Mouse (Mus musculus) liver, embryonic 13.5 days (tissue): ENCODE measurements at regions not wholly inside any gene's neighbourhood (a gene's known extent, or its start where the extent isn't known, plus 50 kb on each side); places are given as distances from the start of the nearest gene placed in this dataset.

ENCODE experiments used
- ATAC-seq: fragments of 200-750 bp; cut with Nextera tagmentation; 2 replicates; pipeline ENCODE4 v1.8.0; 2017; ENCODE audit warnings: low read depth, mild to moderate bottlenecking, moderate number of reproducible peaks, moderate library complexity
- DNase-seq: peaks from one replicate; pipeline ENCODE4 v3.0.0; 2022
- H3K27ac ChIP-seq: fragments of 300-500 bp; sonication (generic); 2 replicates; pipeline ENCODE4 v1.5.1; 2015; ENCODE audit warnings: moderate library complexity, mild to moderate bottlenecking, inconsistent platforms
- H3K27me3 ChIP-seq: fragments of 300-500 bp; sonication (generic); 2 replicates; pipeline ENCODE4 v1.6.1; 2015; ENCODE audit warnings: mild to moderate bottlenecking, inconsistent platforms
- H3K36me3 ChIP-seq: fragments of 300-500 bp; sonication (generic); 2 replicates; pipeline ENCODE4 v1.6.1; 2015; ENCODE audit warnings: mild to moderate bottlenecking, inconsistent platforms
- H3K4me1 ChIP-seq: fragments of 300-500 bp; sonication (generic); replicated peaks from 2 replicates; pipeline ENCODE4 v1.6.1; 2015; ENCODE audit warnings: inconsistent platforms
- H3K4me2 ChIP-seq: fragments of 300-500 bp; sonication (generic); 2 replicates; pipeline ENCODE4 v1.6.1; 2015; ENCODE audit warnings: inconsistent platforms, mild to moderate bottlenecking, moderate library complexity
- H3K4me3 ChIP-seq: fragments of 300-500 bp; sonication (generic); replicated peaks from 2 replicates; pipeline ENCODE4 v1.5.1; 2015; ENCODE audit warnings: mild to moderate bottlenecking, inconsistent platforms
- H3K9ac ChIP-seq: fragments of 300-500 bp; sonication (generic); 2 replicates; pipeline ENCODE4 v1.6.1; 2015; ENCODE audit warnings: mild to moderate bottlenecking, inconsistent platforms
- H3K9me3 ChIP-seq: fragments of 300-500 bp; sonication (generic); replicated peaks from 2 replicates; pipeline ENCODE4 v1.6.1; 2016; ENCODE audit warnings: inconsistent platforms
- WGBS: fragments of 180-500 bp; shearing (Covaris S2); methylation state at CpG from one replicate; pipeline ENCODE4 v1.1.7; 2015; ENCODE audit not compliant: insufficient replicate concordance; 5-methylcytosine and 5-hydroxymethylcytosine counted together

DNA sequence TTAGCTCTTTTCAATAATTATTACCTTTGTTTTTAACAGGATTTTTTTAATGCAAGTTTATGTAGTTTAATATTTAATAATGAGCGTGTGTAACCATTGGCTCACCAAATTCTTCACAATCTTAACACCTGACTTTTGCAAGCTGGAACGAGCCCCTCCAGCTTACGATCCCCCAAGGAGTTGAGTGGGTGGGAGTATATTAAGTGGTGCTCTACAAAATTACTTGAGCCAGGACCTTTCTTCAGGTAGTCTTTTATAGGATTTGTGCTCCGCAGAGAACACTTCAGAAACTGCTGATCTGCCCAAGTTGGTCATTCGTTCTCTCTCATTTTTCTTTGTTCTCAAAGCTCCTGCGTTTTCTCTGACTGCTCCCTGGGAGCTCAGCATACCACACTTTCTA is 144.5 kb upstream of the Tab2 start:
- WGBS, result 80% methylated on average over 6 of the region's 6 CpGs
- no peak for ATAC-seq

GRCm38 (mm10) chr10:8095924-8096323 is 139.9 kb upstream of the Tab2 start:
- Histone ChIP-seq H3K27ac (peak overlapping the region; percentile 58), H3K9me3 (no peaks in the 10 kb centered on the region), H3K9ac (no peak overlapping the region), H3K36me3 (no peaks in the 10 kb centered on the region), H3K27me3 (no peaks in the 10 kb centered on the region), H3K4me1 (peaks cover 10% of the 10 kb centered on the region), H3K4me2 (no peak overlapping the region), H3K4me3 (no peak overlapping the region)
- WGBS, result 35% methylated on average over 2 of the region's 2 CpGs
- ATAC-seq (peak; percentile 81), DNase-seq (peak; percentile 3)

More for the DNA sequence above, 144.5 kb upstream of the Tab2 start:
- Histone ChIP-seq H3K27ac (no peak overlapping the region), H3K4me2 (no peak overlapping the region), H3K4me3 (no peak overlapping the region), H3K36me3 (no peaks in the 10 kb centered on the region), H3K9ac (no peak overlapping the region), H3K27me3 (no peaks in the 10 kb centered on the region), H3K9me3 (no peaks in the 10 kb centered on the region), H3K4me1 (no peaks in the 10 kb centered on the region; the same call in 1 of the 2 replicates)
- no peak for DNase-seq

GRCm38 (mm10) chr10:8095206-8095605 is 139.2 kb upstream of the Tab2 start:
- Histone ChIP-seq H3K4me2 (no peak overlapping the region), H3K4me1 (peaks cover 10% of the 10 kb centered on the region), H3K36me3 (no peaks in the 10 kb centered on the region), H3K4me3 (no peak overlapping the region), H3K27me3 (no peaks in the 10 kb centered on the region), H3K9ac (no peak overlapping the region), H3K9me3 (no peaks in the 10 kb centered on the region), H3K27ac (peak overlapping the region; percentile 58)
- WGBS, result 68% methylated on average over 3 of the region's 3 CpGs
- DNase-seq, result no peak
- ATAC-seq, result no peak

- WGBS, result 60% methylated on average over 8 of the region's 8 CpGs
- Histone ChIP-seq H3K36me3 (no peaks in the 10 kb centered on the region), H3K4me2 (no peak overlapping the region), H3K4me3 (no peak overlapping the region), H3K27ac (no peak overlapping the region), H3K4me1 (peaks cover 13% of the 10 kb centered on the region), H3K27me3 (no peaks in the 10 kb centered on the region), H3K9me3 (no peaks in the 10 kb centered on the region), H3K9ac (no peak overlapping the region)
- no peak for ATAC-seq
- DNase-seq, result no peak
Observed at GRCm38 (mm10) chr10:8091871-8092552, 136.0 kb upstream of the Tab2 start.

DNA sequence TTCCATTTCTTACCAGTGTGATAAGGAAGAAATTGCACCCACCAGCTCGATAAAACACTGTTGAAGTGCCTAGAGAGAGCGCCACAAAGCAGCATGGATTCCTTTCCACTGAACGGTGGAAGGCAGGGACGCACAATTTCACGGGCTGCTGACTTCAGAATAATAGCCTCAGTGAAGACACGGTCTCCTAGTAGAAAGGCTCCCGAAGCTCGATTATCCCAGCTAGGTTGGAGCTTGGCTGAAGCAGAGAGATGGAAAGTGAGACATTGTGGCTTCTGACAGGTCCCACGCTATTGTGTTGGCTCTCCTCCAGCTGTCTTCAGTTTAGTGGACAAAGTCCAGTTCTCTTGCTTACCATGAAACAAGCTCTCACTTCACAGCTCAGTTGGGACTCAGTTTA is 133.3 kb upstream of the Tab2 start:
- 66% methylated on average over 9 of the region's 9 CpGs for WGBS
- ATAC-seq (no peak), DNase-seq (no peak)
- Histone ChIP-seq H3K4me3 (no peak overlapping the region), H3K36me3 (no peaks in the 10 kb centered on the region), H3K27ac (no peak overlapping the region), H3K9ac (no peak overlapping the region), H3K4me2 (no peak overlapping the region), H3K9me3 (no peaks in the 10 kb centered on the region), H3K27me3 (no peaks in the 10 kb centered on the region), H3K4me1 (peaks cover 13% of the 10 kb centered on the region)

DNA sequence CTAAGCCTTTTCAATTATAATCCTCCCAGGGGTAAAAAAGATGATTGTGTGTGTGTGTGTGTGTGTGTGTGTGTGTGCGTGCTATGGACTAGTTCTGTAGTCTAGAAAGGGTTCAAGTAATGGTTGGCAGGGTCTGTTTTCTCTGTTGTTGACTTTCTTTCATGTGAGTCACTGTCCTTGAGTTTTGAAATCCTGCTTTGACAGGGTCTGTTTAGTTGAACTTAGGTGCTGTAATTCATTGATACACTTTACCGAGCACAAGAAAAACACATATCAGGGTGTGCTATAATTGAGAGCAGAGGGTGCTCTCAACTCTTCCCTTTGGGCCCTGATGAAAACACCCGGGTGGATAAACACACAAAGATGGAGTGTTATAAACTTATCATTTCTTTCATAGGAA is 132.7 kb upstream of the Tab2 start:
- no peak overlapping the region for H3K4me2 ChIP-seq
- no peaks in the 10 kb centered on the region for H3K27me3 ChIP-seq
- DNase-seq, result no peak
- WGBS, result 66% methylated on average over 3 of the region's 3 CpGs
- H3K4me3 ChIP-seq, result no peak overlapping the region
- no peak overlapping the region for H3K27ac ChIP-seq
- no peak overlapping the region for H3K9ac ChIP-seq
- peaks cover 13% of the 10 kb centered on the region for H3K4me1 ChIP-seq
- no peaks in the 10 kb centered on the region for H3K36me3 ChIP-seq
- no peak for ATAC-seq
- no peaks in the 10 kb centered on the region for H3K9me3 ChIP-seq

DNA sequence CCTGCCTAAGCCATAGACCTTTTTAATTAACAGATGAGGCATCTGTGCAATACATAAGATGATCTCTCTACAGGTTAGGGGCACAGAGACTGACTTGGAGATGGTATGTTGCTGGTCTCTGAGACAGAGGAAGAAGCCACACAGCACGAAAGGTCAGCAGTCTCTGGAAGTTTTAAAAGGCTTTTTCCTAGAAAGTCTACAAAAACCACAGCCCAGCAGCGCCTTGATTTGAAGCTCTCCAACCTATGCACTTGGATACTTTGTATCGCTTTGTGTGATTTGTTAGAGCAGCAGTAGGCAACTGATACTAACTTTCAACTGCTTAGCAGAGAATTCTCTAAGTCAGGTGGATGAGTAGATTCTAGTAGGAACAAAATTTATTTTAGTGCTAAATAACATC is 132.3 kb upstream of the Tab2 start:
- Histone ChIP-seq H3K4me1 (peaks cover 13% of the 10 kb centered on the region), H3K4me3 (no peak overlapping the region), H3K27me3 (no peaks in the 10 kb centered on the region), H3K9ac (no peak overlapping the region), H3K36me3 (no peaks in the 10 kb centered on the region), H3K27ac (no peak overlapping the region; the same call in 1 of the 2 replicates), H3K9me3 (no peaks in the 10 kb centered on the region), H3K4me2 (no peak overlapping the region)
- ATAC-seq (no peak), DNase-seq (no peak)
- 66% methylated on average over 3 of the region's 3 CpGs for WGBS

DNA sequence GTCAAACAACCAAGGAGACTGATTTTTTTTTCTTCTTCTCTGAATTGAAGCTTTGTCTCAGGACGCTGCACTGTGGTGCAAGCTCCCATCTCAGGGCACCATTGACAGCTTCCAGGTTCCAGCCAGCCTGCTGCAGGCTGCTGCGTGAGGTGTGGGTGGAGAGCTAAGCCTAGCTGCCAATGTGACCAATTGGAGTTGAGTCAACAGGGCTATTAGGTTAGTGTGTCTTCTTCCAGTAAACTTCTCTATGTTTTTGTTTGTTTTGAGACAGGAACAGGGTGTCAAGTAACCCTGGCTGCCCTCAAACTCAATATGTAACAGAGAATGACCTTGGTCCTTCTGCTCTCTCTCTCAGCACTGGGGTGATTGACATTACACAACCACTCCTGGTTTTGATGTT is 131.1 kb upstream of the Tab2 start:
- Histone ChIP-seq H3K27ac (no peak overlapping the region), H3K27me3 (no peaks in the 10 kb centered on the region), H3K4me2 (no peak overlapping the region), H3K9me3 (no peaks in the 10 kb centered on the region), H3K36me3 (no peaks in the 10 kb centered on the region), H3K4me3 (no peak overlapping the region), H3K4me1 (peaks cover 13% of the 10 kb centered on the region), H3K9ac (no peak overlapping the region)
- DNase-seq (no peak), ATAC-seq (peak; percentile 84)
- 50% methylated on average over 2 of the region's 2 CpGs for WGBS

DNA sequence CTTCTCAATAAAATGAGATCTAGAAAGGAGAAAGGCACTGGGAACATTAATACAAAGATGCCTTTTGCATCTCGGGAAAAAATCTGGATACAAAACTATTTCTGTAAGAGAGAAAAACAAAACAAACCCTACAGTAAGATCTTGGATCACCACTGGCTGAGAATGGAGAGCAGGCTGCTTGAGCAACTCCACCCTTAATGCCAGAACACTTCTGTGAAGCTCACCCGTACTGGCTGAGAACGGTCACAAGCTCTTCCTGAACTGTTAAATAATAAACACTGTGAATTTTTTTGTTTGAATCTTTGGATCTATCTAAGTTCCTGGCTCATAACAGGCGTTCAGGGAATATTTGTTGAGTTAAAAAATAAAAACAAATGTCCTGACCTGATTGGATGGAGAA is 130.4 kb upstream of the Tab2 start:
- Histone ChIP-seq H3K4me1 (peaks cover 6% of the 10 kb centered on the region; the same call in 1 of the 2 replicates), H3K9ac (no peak overlapping the region), H3K4me3 (no peak overlapping the region), H3K27me3 (no peaks in the 10 kb centered on the region), H3K27ac (no peak overlapping the region), H3K4me2 (no peak overlapping the region), H3K36me3 (no peaks in the 10 kb centered on the region), H3K9me3 (no peaks in the 10 kb centered on the region)
- ATAC-seq (no peak), DNase-seq (no peak)
- 57% methylated on average over 4 of the region's 4 CpGs for WGBS

DNA sequence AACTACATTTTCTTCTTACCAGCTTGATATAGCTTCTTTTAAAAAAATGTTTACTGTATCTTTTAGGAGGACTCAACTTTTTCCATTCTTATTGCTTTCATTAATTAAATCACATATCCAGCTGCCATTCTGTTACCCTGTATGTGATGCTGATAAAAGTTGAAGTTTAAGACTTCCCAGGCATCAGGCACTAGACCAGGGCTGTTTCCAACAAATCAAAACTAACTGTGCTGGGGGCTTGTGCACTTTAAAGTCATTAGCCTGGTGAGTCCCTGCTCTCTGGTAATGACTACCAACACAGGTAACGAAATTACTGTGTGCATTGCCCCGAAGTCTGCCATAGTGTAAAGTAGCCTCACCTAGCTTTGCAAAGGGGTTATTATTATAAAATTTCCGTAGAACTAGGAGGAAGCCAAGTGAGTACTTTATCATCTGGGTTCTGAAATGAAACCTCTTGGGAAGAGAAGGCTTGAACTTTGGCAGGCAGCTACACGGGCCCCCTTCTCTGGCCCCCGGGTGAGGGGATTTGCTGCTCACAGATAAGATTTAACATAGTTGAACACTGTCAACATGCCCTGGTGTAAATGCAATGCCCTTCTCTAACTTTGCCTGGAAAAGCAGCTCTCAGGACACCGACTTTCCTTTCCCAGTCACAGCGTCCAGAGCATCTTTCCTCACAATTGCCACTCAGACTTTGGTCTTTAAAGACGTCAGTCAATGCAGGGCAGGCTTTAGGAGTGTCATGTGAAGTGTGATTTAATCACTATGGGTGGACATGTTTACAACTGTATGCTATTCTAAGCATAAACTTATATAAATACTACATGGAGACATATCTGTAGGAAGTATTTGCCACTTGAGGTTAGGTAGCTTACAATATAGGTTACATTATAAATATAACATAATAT is 122.1 kb upstream of the Tab2 start:
- Histone ChIP-seq H3K9ac (no peak overlapping the region), H3K27me3 (no peaks in the 10 kb centered on the region), H3K27ac (no peak overlapping the region), H3K9me3 (no peaks in the 10 kb centered on the region), H3K36me3 (no peaks in the 10 kb centered on the region), H3K4me1 (peaks cover 11% of the 10 kb centered on the region), H3K4me3 (no peak overlapping the region), H3K4me2 (no peak overlapping the region)
- no peak for DNase-seq
- 35% methylated on average over 8 of the region's 8 CpGs for WGBS
- no peak for ATAC-seq

DNA sequence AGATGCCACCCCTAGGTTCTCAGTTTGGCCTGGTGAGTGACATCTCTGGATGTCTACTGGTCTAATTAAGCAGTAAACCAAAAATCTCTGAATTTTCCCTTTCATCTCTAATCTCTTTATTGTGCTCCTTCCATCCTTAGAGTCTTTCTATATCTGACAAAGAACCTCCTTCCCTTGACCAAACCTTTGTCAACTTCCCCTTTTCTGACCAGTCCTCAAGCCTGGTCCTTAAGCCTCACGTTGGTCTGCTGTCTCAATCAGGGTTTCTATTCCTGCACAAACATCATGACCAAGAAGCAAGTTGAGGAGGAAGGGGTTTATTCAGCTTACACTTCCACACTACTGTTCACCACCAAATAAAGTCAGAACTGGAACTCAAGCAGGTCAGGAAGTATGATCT is 116.4 kb upstream of the Tab2 start:
- no peak overlapping the region for H3K9ac ChIP-seq
- H3K4me2 ChIP-seq, result no peak overlapping the region
- H3K36me3 ChIP-seq, result no peaks in the 10 kb centered on the region
- ATAC-seq (no peak), DNase-seq (no peak)
- H3K4me3 ChIP-seq, result no peak overlapping the region
- no peak overlapping the region for H3K27ac ChIP-seq
- no peaks in the 10 kb centered on the region for H3K9me3 ChIP-seq
- WGBS, result 10% methylated on average over 1 of the region's 1 CpGs
- H3K27me3 ChIP-seq, result no peaks in the 10 kb centered on the region
- H3K4me1 ChIP-seq, result peaks cover 25% of the 10 kb centered on the region
